Mouse (Mus musculus): ENCODE measurements around the gene Tmprss11a.

The Tmprss11a gene

GRCm38 (mm10) chr5:86468890-86469289, at the start of gene Tmprss11a:
TSS of gene Tmprss11a (minus strand) at chr5:86468990.
- DNase-seq (ENCODE audit: low spot score in 2 of 2): no peak

- DNase-seq (ENCODE audit: low spot score in 2 of 2): no peak
Observed at GRCm38 (mm10) chr5:86518500-86518899, 49.7 kb upstream of the Tmprss11a start, which contains the start of gene Tmprss11g. TSS of gene Tmprss11g (minus strand) at chr5:86518600.

DNA sequence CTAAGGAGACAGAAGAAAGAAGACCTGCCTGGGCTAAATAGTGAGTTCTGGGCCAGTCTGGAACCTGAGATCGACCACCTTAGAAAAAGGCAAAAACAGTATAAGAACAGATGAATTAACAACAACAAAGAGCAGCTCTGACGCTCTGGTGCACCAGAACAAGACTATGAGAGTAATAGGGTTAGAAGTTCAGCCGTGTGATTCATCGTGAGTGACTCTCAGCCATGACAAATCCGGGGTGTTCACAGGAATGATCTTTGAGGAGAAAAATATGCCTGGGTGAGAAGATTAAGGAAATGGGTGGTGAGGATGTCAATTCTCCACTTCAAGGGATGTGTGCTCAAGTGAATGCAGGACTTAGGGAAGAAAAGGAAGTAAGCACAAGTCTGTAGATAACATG, 42.7 kb upstream of the Tmprss11a start:
- DNase-seq (ENCODE audit: low spot score in 2 of 2): no peak

DNA sequence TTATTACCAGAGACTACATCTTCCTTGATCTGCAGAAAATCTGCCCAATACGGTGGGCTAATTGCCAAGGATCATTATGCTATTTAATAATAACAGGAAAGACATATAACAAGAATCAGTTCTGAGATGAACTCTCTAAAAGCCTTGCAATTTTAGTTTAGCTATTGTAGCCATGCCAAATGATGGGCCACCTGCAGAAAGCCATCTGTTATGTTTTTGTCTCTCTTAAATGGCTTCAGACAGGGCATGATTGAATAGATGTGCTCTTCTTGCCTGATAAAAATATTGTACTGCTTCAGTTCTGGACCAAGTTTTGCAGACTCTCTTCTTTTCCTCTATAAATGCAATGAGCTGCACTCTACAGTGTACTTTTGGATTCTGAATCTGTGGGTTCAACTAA, 24.7 kb upstream of the Tmprss11a start:
- no peak for DNase-seq (ENCODE audit: low spot score in 2 of 2)

- DNase-seq (ENCODE audit: low spot score in 2 of 2): no peak
Observed at GRCm38 (mm10) chr5:86482562-86482961, 13.8 kb upstream of the Tmprss11a start.

- DNase-seq (ENCODE audit: low spot score in 2 of 2): no peak
Observed at GRCm38 (mm10) chr5:86482031-86482430, 13.2 kb upstream of the Tmprss11a start.

DNA sequence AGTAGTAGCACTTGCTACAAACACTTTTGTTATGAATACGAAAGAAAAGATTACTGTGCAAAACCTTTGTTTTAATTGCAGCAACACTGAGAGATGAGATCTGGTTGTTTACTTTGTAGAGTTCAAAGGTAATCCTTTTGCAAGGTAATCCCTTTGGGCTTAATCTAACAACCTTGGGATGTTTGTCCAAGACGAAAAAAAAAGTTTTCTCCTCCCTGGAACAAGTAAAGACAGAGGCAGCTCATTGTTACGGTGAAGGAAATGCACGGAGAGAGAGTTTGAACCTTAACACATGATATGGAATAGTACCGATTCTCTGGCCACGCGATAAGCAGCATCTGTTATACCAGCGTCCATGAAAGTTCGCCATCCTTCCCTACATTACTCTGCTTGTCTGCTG, 5.1 kb upstream of the Tmprss11a start:
- DNase-seq (ENCODE audit: low spot score in 2 of 2): no peak

DNA sequence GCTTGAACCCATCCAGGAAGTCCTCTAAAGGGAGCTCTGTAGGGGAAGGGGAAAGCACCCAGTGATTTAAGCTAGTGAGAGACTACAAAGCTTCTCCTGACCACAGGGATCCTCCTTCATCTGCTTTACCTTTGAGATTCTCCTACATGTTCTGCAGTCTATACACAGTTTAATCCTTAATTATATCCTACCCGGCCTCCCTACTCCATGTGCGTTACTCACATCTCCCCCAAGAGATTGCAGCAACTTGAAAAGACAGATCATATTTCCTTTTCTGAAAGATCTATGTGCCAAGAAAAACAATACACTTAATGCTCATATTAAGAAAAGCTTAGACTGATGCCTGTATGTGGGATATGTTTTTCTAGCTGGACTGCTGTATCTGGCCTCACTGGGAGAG, 29.5 kb downstream of the Tmprss11a start:
- DNase-seq (ENCODE audit: low spot score in 2 of 2): no peak

GRCm38 (mm10) chr5:86438548-86438947, 30.2 kb downstream of the Tmprss11a start:
- DNase-seq (ENCODE audit: low spot score in 2 of 2): no peak

GRCm38 (mm10) chr5:86432697-86433096, 36.1 kb downstream of the Tmprss11a start:
- no peak for DNase-seq (ENCODE audit: low spot score in 2 of 2)

DNA sequence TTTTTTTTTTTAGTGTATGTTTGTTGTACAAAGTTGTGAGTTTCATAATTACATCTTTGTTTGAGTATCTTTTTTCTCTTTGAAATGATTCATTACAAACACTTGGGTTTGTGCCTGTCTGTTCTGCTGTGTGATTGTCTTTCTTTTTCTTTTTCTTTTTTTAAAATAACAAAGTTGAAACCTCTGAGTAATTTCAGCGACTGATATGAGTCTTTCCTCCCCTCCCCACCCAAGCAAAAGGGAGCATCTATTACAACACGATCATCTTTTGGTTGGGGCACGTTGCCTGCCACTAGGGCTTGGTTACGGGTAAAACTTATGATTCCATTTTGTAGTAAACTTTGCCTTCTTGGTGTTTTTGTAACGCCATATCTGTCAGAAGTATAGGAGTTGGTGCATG, 37.7 kb downstream of the Tmprss11a start:
- DNase-seq (ENCODE audit: low spot score in 2 of 2): no peak

DNA sequence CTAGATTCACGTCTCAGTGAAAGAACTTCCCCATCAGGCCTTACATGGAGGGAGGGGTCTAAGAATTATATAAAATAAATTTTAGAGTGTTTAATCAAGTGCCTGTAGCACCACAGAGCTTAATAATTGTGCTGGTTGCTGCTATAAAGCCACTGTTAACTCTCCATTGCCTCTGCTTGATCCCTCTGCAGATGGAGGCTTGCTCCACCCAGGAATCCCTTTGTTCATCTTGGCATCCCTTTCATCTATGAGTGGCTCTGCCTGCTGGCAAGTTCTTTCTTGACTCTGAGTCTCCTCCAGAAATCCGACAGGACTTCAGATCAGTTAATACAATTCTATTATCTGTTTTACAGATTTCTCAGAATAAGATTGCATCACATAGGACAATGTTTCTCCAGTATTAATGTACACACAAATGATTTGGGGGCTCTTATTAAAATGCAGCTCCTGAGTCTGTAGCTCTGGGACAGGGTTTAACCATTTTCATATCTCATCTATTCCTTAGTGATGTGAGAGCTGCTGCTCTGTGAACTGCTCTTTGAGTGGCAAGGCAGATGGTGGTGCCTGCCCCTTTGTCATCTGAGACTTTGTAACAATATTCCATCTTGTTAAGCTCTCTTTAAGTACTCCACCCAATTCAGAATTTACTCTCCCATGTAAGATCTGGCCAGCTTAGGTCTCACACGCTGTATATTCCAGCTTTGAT, 47.3 kb downstream of the Tmprss11a start:
- DNase-seq (ENCODE audit: low spot score in 2 of 2): no peak

- DNase-seq (ENCODE audit: low spot score in 2 of 2): no peak
Observed at GRCm38 (mm10) chr5:86419494-86419893, 49.3 kb downstream of the Tmprss11a start.

GRCm38 (mm10) chr5:86414280-86414679, 54.5 kb downstream of the Tmprss11a start:
- no peak for DNase-seq (ENCODE audit: low spot score in 2 of 2)

GRCm38 (mm10) chr5:86410815-86411214, 58.0 kb downstream of the Tmprss11a start:
- DNase-seq (ENCODE audit: low spot score in 2 of 2): no peak

DNA sequence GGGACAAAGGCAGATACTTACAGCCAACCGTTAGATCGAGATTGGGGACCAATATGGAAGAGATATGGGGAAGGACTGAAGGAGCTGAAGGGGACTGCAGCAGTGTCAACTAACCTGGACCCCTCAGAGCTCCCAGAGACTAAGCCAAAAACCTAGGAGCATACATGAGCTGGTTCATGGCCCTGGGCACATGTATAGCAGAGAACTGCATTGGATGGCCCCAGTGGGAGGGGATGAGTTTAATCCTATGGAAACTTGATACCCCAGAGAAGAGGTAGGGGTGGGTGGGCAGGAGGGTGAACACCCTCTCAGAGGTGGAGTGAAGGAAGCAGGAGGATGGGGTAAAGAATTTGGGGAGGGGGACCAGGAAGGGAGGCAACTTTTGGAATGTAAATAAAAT, 60.8 kb downstream of the Tmprss11a start:
- no peak for DNase-seq (ENCODE audit: low spot score in 2 of 2)

GRCm38 (mm10) chr5:86407191-86407590, 61.6 kb downstream of the Tmprss11a start:
- DNase-seq (ENCODE audit: low spot score in 2 of 2): no peak

DNA sequence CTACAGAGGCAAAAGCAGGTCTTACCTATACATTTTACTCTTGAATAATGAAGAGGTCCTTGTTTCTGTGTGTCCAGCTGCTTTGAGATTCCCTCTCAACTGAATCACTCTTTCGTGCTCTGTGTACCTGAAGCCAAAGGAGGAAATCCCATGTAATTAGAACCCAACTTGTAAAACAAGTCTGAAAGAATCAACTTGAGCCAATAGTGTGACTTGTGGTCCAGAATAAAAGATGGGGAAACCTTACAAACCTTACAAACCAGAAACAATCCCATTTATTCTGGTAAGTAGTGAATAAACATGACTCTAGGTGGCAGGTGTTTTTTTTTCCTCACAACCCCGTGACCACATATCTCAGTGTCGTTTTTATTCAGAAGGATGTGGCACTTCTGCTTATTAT, 95.5 kb downstream of the Tmprss11a start, which contains the start of gene Tmprss11d:
TSS of gene Tmprss11d (minus strand) at position 101 of the 400 bp plus-strand sequence.
- DNase-seq (ENCODE audit: low spot score in 2 of 2): no peak
